Mouse (Mus musculus) frontal cortex, postnatal 25 days (tissue): ENCODE data around the gene Slc16a4.
"Not testable (repeated sequence)": the region's sequence is repeated elsewhere in the genome, so short reads cannot be mapped to it uniquely, and the experiment has no call there.

ENCODE experiments used
- DNase-seq, 2 experiments: peaks; one replicate each; pipeline ENCODE4 v3.0.0; 2022; ENCODE audit warnings: low spot score in 2 of 2

The Slc16a4 gene

GRCm38 (mm10) chr3:107295672-107296360 is 4.8 kb downstream of the Slc16a4 start:
- DNase-seq = no peak

GRCm38 (mm10) chr3:107296917-107297316 is 5.9 kb downstream of the Slc16a4 start:
- not testable (repeated sequence) for DNase-seq

- DNase-seq = no peak
Measured at GRCm38 (mm10) chr3:107317338-107317737, 26.3 kb downstream of the Slc16a4 start.

GRCm38 (mm10) chr3:107321141-107321540 is 30.1 kb downstream of the Slc16a4 start:
- DNase-seq = no peak

- DNase-seq = no peak
Measured at GRCm38 (mm10) chr3:107321776-107322175, 30.7 kb downstream of the Slc16a4 start.

- DNase-seq = no peak
Measured at GRCm38 (mm10) chr3:107326442-107326841, 35.4 kb downstream of the Slc16a4 start.

- no peak for DNase-seq
Measured at GRCm38 (mm10) chr3:107330503-107331424, 39.7 kb downstream of the Slc16a4 start.

- DNase-seq = no peak
Measured at GRCm38 (mm10) chr3:107331746-107332126, 40.7 kb downstream of the Slc16a4 start.

- peak in 1 of 2 experiments; percentile 10 for DNase-seq
Measured at GRCm38 (mm10) chr3:107332127-107332959, 41.3 kb downstream of the Slc16a4 start.

- DNase-seq = peak; percentile 86 to 91
Measured at GRCm38 (mm10) chr3:107332960-107333380, 41.9 kb downstream of the Slc16a4 start.

- DNase-seq = peak; percentile 91 to 95
Measured at GRCm38 (mm10) chr3:107333381-107334201, 42.6 kb downstream of the Slc16a4 start, which contains the start of gene Rbm15. Gene Rbm15 (minus strand): TSS chr3:107333673.

- no peak for DNase-seq
Measured at GRCm38 (mm10) chr3:107334202-107334934, 43.3 kb downstream of the Slc16a4 start.

GRCm38 (mm10) chr3:107343971-107344370 is 52.9 kb downstream of the Slc16a4 start:
- DNase-seq = no peak

GRCm38 (mm10) chr3:107345033-107345725 is 54.1 kb downstream of the Slc16a4 start:
- DNase-seq = no peak

GRCm38 (mm10) chr3:107349006-107349405 is 58.0 kb downstream of the Slc16a4 start:
- no peak for DNase-seq

- no peak for DNase-seq
Measured at GRCm38 (mm10) chr3:107351706-107352105, 60.7 kb downstream of the Slc16a4 start.

GRCm38 (mm10) chr3:107355618-107356260 is 64.7 kb downstream of the Slc16a4 start:
- no peak for DNase-seq

GRCm38 (mm10) chr3:107356964-107357441 is 66.0 kb downstream of the Slc16a4 start:
- peak; percentile 65 to 82 for DNase-seq

GRCm38 (mm10) chr3:107357700-107358234 is 66.7 kb downstream of the Slc16a4 start:
- no peak for DNase-seq
